Mouse (Mus musculus): ENCODE measurements around the gene Riok2.

The Riok2 gene

DNA sequence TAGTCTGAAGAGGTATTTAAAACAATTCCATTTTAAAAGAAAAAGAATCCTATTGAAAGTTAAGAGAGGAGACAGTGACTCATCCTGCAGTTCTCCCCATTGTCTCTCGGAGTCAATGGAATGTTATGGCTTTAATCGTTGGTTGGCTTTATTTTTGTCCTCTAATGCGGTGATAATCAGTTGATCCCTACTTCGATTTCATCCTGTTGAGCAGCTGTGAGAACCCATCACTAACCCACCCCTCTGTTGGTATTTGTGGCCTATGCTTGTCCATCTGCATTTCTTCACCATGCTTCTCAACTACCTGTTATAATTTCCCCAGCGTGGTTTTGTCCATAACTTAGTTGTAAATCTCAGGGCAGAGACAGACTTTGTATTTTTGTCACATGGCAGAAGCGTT is 34.0 kb downstream of the Riok2 start:
- no peak for DNase-seq (ENCODE audit: low spot score in 2 of 2)

GRCm38 (mm10) chr17:17408720-17409478 is 34.8 kb downstream of the Riok2 start:
- DNase-seq (ENCODE audit: low spot score in 2 of 2), result no peak

- DNase-seq (ENCODE audit: low spot score in 2 of 2), result peak; percentile 22 to 42
Measured at GRCm38 (mm10) chr17:17409601-17410000, 35.5 kb downstream of the Riok2 start.

GRCm38 (mm10) chr17:17411443-17411842 is 37.3 kb downstream of the Riok2 start:
- DNase-seq (ENCODE audit: low spot score in 2 of 2), result no peak

- DNase-seq (ENCODE audit: low spot score in 2 of 2), result no peak
Measured at GRCm38 (mm10) chr17:17412176-17412575, 38.1 kb downstream of the Riok2 start.

DNA sequence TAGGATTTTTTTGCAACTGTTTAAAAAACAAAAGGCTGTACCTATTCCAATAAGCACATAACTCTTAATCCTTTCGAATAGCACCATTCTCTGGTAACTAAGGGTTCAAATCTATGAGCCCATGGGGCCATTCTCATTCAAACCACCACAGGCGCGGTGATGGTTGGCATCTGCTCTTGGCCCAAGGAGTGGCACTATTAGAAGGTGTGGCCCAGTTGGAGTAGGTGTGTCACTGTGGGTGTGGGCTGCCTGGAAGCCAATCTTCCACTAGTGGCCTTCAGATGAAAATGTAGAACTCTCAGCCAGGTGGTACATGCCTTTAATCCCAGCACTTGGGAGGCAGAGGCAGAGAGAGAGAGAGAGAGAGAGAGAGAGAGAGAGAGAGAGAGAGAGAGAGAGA is 40.1 kb downstream of the Riok2 start:
- no peak for DNase-seq (ENCODE audit: low spot score in 2 of 2)

- DNase-seq (ENCODE audit: low spot score in 2 of 2), result no peak
Measured at GRCm38 (mm10) chr17:17424609-17425307, 50.6 kb downstream of the Riok2 start.

GRCm38 (mm10) chr17:17425308-17425813 is 51.3 kb downstream of the Riok2 start:
- DNase-seq (ENCODE audit: low spot score in 2 of 2), result no peak

GRCm38 (mm10) chr17:17425906-17426305 is 51.8 kb downstream of the Riok2 start:
- DNase-seq (ENCODE audit: low spot score in 2 of 2), result no peak

- DNase-seq (ENCODE audit: low spot score in 2 of 2), result no peak
Measured at GRCm38 (mm10) chr17:17428888-17429287, 54.8 kb downstream of the Riok2 start.

DNA sequence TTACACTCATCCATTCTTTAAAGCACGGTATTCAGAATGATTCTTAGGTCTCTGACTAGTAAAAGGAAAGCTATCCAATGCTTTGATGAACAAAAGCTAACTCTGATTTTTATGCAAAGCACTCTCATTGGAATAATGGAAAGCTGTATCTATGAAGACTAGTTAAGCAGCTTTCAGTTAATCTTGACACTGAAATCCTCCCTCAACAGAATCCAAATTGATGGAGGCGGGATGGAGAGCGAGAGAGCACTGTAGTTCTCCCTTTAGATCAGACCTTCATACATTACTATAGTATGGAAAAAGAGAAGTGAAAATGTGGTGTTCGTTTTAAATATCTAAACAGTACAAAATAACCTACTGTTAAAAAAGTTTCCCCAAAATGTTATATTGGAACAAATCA is 59.6 kb downstream of the Riok2 start:
- DNase-seq (ENCODE audit: low spot score in 2 of 2), result no peak

GRCm38 (mm10) chr17:17438576-17439191 is 64.6 kb downstream of the Riok2 start:
- no peak for DNase-seq (ENCODE audit: low spot score in 2 of 2)

DNA sequence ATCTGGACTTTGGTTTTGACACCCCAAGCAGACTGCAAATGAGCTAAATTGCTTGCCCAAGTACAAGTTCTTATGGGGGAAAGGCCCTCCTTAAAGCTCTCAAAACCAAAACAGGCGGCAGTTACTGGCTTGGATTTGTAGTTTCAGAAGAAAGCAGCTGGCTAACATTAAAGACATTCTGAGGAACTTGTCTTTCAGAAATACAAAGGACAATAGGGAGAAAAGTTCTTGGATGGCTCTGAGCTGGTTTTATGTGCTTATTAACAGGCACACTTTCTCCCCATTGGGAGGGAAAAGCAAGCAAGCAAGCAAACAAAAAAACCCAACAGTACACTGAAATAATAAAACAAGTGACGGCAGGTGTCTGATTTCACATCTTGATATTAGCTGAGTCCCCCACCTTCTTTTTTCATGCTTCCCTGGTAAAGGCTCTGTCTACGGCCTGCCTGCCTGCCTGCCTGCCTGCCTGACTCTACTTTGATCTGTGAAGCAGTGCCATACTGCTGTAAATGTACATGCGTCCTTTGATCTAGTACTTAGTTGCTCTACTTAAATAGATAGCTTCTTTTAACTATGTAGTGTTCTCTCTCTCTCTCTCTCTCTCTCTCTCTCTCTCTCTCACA is 67.9 kb downstream of the Riok2 start:
- DNase-seq (ENCODE audit: low spot score in 2 of 2), result no peak

GRCm38 (mm10) chr17:17444297-17444886 is 70.3 kb downstream of the Riok2 start:
- DNase-seq (ENCODE audit: low spot score in 2 of 2), result no peak
